Mouse (Mus musculus): ENCODE results near the gene 6330409D20Rik.

The 6330409D20Rik gene

GRCm38 (mm10) chr2:32740916-32741272, at the start of gene 6330409D20Rik:
6330409D20Rik (minus strand) TSS chr2:32741016.
- DNase-seq (ENCODE audit: low spot score in 2 of 2): no peak

GRCm38 (mm10) chr2:32788581-32788980, 47.8 kb upstream of the 6330409D20Rik start:
- DNase-seq (ENCODE audit: low spot score in 2 of 2): no peak

- DNase-seq (ENCODE audit: low spot score in 2 of 2): no peak
These were observed 46.4 kb upstream of the 6330409D20Rik start for GRCm38 (mm10) chr2:32787176-32787575.

GRCm38 (mm10) chr2:32784048-32784681, 43.3 kb upstream of the 6330409D20Rik start, which contains the start of gene Cfap157:
Cfap157 (minus strand) TSS chr2:32784428.
- no peak for DNase-seq (ENCODE audit: low spot score in 2 of 2)

- DNase-seq (ENCODE audit: low spot score in 2 of 2): no peak
These were observed 40.9 kb upstream of the 6330409D20Rik start for GRCm38 (mm10) chr2:32781710-32782109.

GRCm38 (mm10) chr2:32779714-32780113, 38.9 kb upstream of the 6330409D20Rik start:
- no peak for DNase-seq (ENCODE audit: low spot score in 2 of 2)

GRCm38 (mm10) chr2:32779131-32779530, 38.3 kb upstream of the 6330409D20Rik start:
- DNase-seq (ENCODE audit: low spot score in 2 of 2): peak; percentile 41 to 69

GRCm38 (mm10) chr2:32778081-32778480, 37.3 kb upstream of the 6330409D20Rik start:
- DNase-seq (ENCODE audit: low spot score in 2 of 2): no peak

- DNase-seq (ENCODE audit: low spot score in 2 of 2): no peak
These were observed 35.4 kb upstream of the 6330409D20Rik start for GRCm38 (mm10) chr2:32776192-32776591.

GRCm38 (mm10) chr2:32775359-32776074, 34.7 kb upstream of the 6330409D20Rik start, which contains the start of the genes Ttc16 and Ptrh1:
Ttc16 (minus strand) TSS chr2:32775633.
Ptrh1 (plus strand) TSS chr2:32775786.
- peak; percentile 94 to 96 for DNase-seq (ENCODE audit: low spot score in 2 of 2)

- no peak for DNase-seq (ENCODE audit: low spot score in 2 of 2)
These were observed 31.9 kb upstream of the 6330409D20Rik start for GRCm38 (mm10) chr2:32772626-32773279.

- DNase-seq (ENCODE audit: low spot score in 2 of 2): no peak
These were observed 31.1 kb upstream of the 6330409D20Rik start for GRCm38 (mm10) chr2:32771886-32772285.

GRCm38 (mm10) chr2:32769327-32770085, 28.7 kb upstream of the 6330409D20Rik start:
- no peak for DNase-seq (ENCODE audit: low spot score in 2 of 2)

- peak in 1 of 2 experiments; percentile 43 for DNase-seq (ENCODE audit: low spot score in 2 of 2)
These were observed 28.0 kb upstream of the 6330409D20Rik start for GRCm38 (mm10) chr2:32768661-32769285.

- DNase-seq (ENCODE audit: low spot score in 2 of 2): no peak
These were observed 26.4 kb upstream of the 6330409D20Rik start for GRCm38 (mm10) chr2:32767241-32767640.

- DNase-seq (ENCODE audit: low spot score in 2 of 2): no peak
These were observed 22.5 kb upstream of the 6330409D20Rik start for GRCm38 (mm10) chr2:32763353-32763752.

GRCm38 (mm10) chr2:32761859-32762258, 21.0 kb upstream of the 6330409D20Rik start:
- no peak for DNase-seq (ENCODE audit: low spot score in 2 of 2)

- no peak for DNase-seq (ENCODE audit: low spot score in 2 of 2)
These were observed 20.5 kb upstream of the 6330409D20Rik start for GRCm38 (mm10) chr2:32761361-32761760.

- DNase-seq (ENCODE audit: low spot score in 2 of 2): no peak
These were observed 18.2 kb upstream of the 6330409D20Rik start for GRCm38 (mm10) chr2:32759001-32759400.

- DNase-seq (ENCODE audit: low spot score in 2 of 2): no peak
These were observed 17.7 kb upstream of the 6330409D20Rik start for GRCm38 (mm10) chr2:32758503-32758902.

All from cerebellum, postnatal 4 days (tissue).